In the genomic region with DNA sequence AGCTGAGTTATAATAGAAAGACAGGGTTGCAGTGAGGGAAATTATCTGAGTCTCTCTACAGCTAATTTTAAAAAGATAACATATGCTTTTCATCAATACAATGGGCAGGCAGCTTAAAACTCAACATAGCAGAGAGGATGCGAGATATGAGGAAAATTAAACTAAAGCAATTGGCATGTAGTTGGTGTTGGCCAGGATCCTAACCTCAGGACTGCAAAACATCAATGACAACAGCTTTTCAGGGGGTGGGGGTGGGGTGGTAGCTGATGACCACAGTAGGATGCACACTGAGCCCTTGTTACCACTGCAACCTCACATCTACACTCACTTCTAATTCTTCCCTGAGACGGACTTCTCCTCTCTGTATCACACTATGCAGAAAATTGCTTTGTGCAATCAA, we compare ENCODE assay signal across 20 mouse cellular contexts.
DNase-seq lines count a peak whose midpoint lies in the region; ATAC-seq and TF ChIP-seq lines count a peak whose summit lies in the region.
"Had no signal": no experiment of that assay in that cellular context is flagged by ENCODE, and none has a peak within 500 bp of the region (broad histone marks: within the 10 kb centered on the region; RNA-seq: fewer than 3 reads in every experiment).

No protein-coding gene starts in this region.

- DNase-seq in lung, embryonic 14.5 days: peak; percentile 51
- DNase-seq in lung, postnatal 10 days: no peak
- DNase-seq in Muller cell, postnatal 12 days (ENCODE audit: inconsistent ontology term): peak; percentile 14
- DNase-seq: adrenal gland, adult 2 months; adrenal gland, adult 8-10 months; adrenal gland, postnatal 10 days; adrenal gland, postnatal 14 days; adrenal gland, postnatal 25 days; adrenal gland, postnatal 36 days; B cell, adult 2 months; cerebellum, adult 11 months; cerebellum, adult 11-12 months; cerebellum, adult 18-20 months; cerebellum, adult 2 months had no signal

- peak; percentile 73; the same call in 1 of the 2 replicates for ATAC-seq in lung, embryonic 14.5 days (ENCODE audit: insufficient read depth)
- no peak for ATAC-seq in heart, embryonic 11.5 days (replicated peaks; ENCODE audit: insufficient number of reproducible peaks, low FRiP score, low TSS enrichment)
- ATAC-seq: activated CD4-positive, CD25-positive, alpha-beta regulatory T cell, adult 4 months; CD4-positive, CD25-positive, alpha-beta regulatory T cell, adult 4 months; Patski had no signal

- H3K36me3 ChIP-seq in lung, embryonic 14.5 days (ENCODE audit: insufficient read depth): no peaks in the 10 kb centered on the region
- H3K36me3 ChIP-seq in heart, embryonic 11.5 days (ENCODE audit: control insufficient read depth, insufficient read depth, low read length): no peaks in the 10 kb centered on the region
- H3K36me3 ChIP-seq: G1E had no signal

- no peaks in the 10 kb centered on the region for H3K27me3 ChIP-seq in lung, embryonic 14.5 days (ENCODE audit: insufficient read depth, low read length)
- no peaks in the 10 kb centered on the region for H3K27me3 ChIP-seq in heart, embryonic 11.5 days (ENCODE audit: control insufficient read depth, insufficient read depth, low read length)
- H3K27me3 ChIP-seq: CH12.LX, Patski had no signal

- no peak overlapping the region for H3K9ac ChIP-seq in lung, embryonic 14.5 days
- no peak overlapping the region for H3K9ac ChIP-seq in heart, embryonic 11.5 days (ENCODE audit: low read depth, low read length)

- TF ChIP-seq CTCF in lung, embryonic 14.5 days (IDR thresholded peaks at IDR 0.05; ENCODE audit: low read depth): no peak

- no peak overlapping the region for H3K27ac ChIP-seq in lung, embryonic 14.5 days (ENCODE audit: low read depth)
- H3K27ac ChIP-seq in heart, embryonic 11.5 days (ENCODE audit: low read depth, low read length): no peak overlapping the region

- no peaks in the 10 kb centered on the region for H3K9me3 ChIP-seq in lung, embryonic 14.5 days (ENCODE audit: low read depth, low read length)
- H3K9me3 ChIP-seq in heart, embryonic 11.5 days (replicated peaks; ENCODE audit: control insufficient read depth, low read length): no peaks in the 10 kb centered on the region
- H3K9me3 ChIP-seq: G1E had no signal

- no peak overlapping the region for H3K4me3 ChIP-seq in lung, embryonic 14.5 days (ENCODE audit: low read depth, low read length)
- no peak overlapping the region for H3K4me3 ChIP-seq in heart, embryonic 11.5 days (ENCODE audit: low read depth, low read length)

- no peaks in the 10 kb centered on the region for H3K4me1 ChIP-seq in lung, embryonic 14.5 days (ENCODE audit: insufficient read depth)
- no peaks in the 10 kb centered on the region for H3K4me1 ChIP-seq in heart, embryonic 11.5 days (ENCODE audit: control insufficient read depth, insufficient read depth, low read length)

- H3K4me2 ChIP-seq in lung, embryonic 14.5 days: no peak overlapping the region
- no peak overlapping the region for H3K4me2 ChIP-seq in heart, embryonic 11.5 days

- 48% methylated on average over 2 of the region's 2 CpGs for WGBS in lung, embryonic 14.5 days
- 78% methylated on average over 2 of the region's 2 CpGs for whole genome bisulfite sequencing in heart, embryonic 11.5 days (ENCODE audit: insufficient replicate concordance)
